Mouse (Mus musculus) liver, embryonic 13.5 days (tissue): ENCODE data around the gene St7. TPM values are rescaled to one million over a fixed set of nuclear protein-coding genes. Genes with fewer than 3 reads are reported as not detected.

Experiments
- ATAC-seq: fragments of 200-750 bp; cut with Nextera tagmentation; 2 replicates; pipeline ENCODE4 v1.8.0; 2017; ENCODE audit warnings: low read depth, mild to moderate bottlenecking, moderate number of reproducible peaks, moderate library complexity
- DNase-seq: peaks from one replicate; pipeline ENCODE4 v3.0.0; 2022
- H3K27ac ChIP-seq: fragments of 300-500 bp; sonication (generic); 2 replicates; pipeline ENCODE4 v1.5.1; 2015; ENCODE audit warnings: moderate library complexity, mild to moderate bottlenecking, inconsistent platforms
- H3K27me3 ChIP-seq: fragments of 300-500 bp; sonication (generic); 2 replicates; pipeline ENCODE4 v1.6.1; 2015; ENCODE audit warnings: mild to moderate bottlenecking, inconsistent platforms
- H3K36me3 ChIP-seq: fragments of 300-500 bp; sonication (generic); 2 replicates; pipeline ENCODE4 v1.6.1; 2015; ENCODE audit warnings: mild to moderate bottlenecking, inconsistent platforms
- H3K4me1 ChIP-seq: fragments of 300-500 bp; sonication (generic); replicated peaks from 2 replicates; pipeline ENCODE4 v1.6.1; 2015; ENCODE audit warnings: inconsistent platforms
- H3K4me2 ChIP-seq: fragments of 300-500 bp; sonication (generic); 2 replicates; pipeline ENCODE4 v1.6.1; 2015; ENCODE audit warnings: inconsistent platforms, mild to moderate bottlenecking, moderate library complexity
- H3K4me3 ChIP-seq: fragments of 300-500 bp; sonication (generic); replicated peaks from 2 replicates; pipeline ENCODE4 v1.5.1; 2015; ENCODE audit warnings: mild to moderate bottlenecking, inconsistent platforms
- H3K9ac ChIP-seq: fragments of 300-500 bp; sonication (generic); 2 replicates; pipeline ENCODE4 v1.6.1; 2015; ENCODE audit warnings: mild to moderate bottlenecking, inconsistent platforms
- H3K9me3 ChIP-seq: fragments of 300-500 bp; sonication (generic); replicated peaks from 2 replicates; pipeline ENCODE4 v1.6.1; 2016; ENCODE audit warnings: inconsistent platforms
- WGBS: fragments of 180-500 bp; shearing (Covaris S2); methylation state at CpG from one replicate; pipeline ENCODE4 v1.1.7; 2015; ENCODE audit not compliant: insufficient replicate concordance; 5-methylcytosine and 5-hydroxymethylcytosine counted together
- polyA plus RNA-seq: library from polyadenylated mRNA; unstranded; fragments of >200 nt; fragmentation: Nextera tagmentation; extraction: Ambion mirVana; gene quantifications from 2 replicates; pipeline ENCODE4 v1.2.1, GENCODE M21; 2015

St7 gene
- polyA plus RNA-seq, 1 experiment from 2014 or later, result 11.8 TPM

GRCm38 (mm10) chr6:17931835-17932234, 239.1 kb downstream of the St7 start:
- Histone ChIP-seq H3K4me2 (no peak overlapping the region), H3K27ac (no peak overlapping the region), H3K9ac (no peak overlapping the region), H3K27me3 (no peaks in the 10 kb centered on the region), H3K4me1 (no peaks in the 10 kb centered on the region), H3K4me3 (no peak overlapping the region), H3K9me3 (no peaks in the 10 kb centered on the region), H3K36me3 (peaks cover 4% of the 10 kb centered on the region; the same call in 1 of the 2 replicates)
- ATAC-seq, result no peak
- no peak for DNase-seq
- WGBS, result 65% methylated on average over 7 of the region's 7 CpGs

GRCm38 (mm10) chr6:17932806-17933205, 240.1 kb downstream of the St7 start:
- Histone ChIP-seq H3K27ac (no peak overlapping the region), H3K27me3 (no peaks in the 10 kb centered on the region), H3K36me3 (peaks cover 4% of the 10 kb centered on the region; the same call in 1 of the 2 replicates), H3K9ac (no peak overlapping the region), H3K9me3 (no peaks in the 10 kb centered on the region), H3K4me3 (no peak overlapping the region), H3K4me2 (no peak overlapping the region), H3K4me1 (peaks cover under 1% of the 10 kb centered on the region; the same call in 1 of the 2 replicates)
- 67% methylated on average over 8 of the region's 8 CpGs for WGBS
- no peak for DNase-seq
- ATAC-seq, result no peak

GRCm38 (mm10) chr6:17938631-17939346, 246.1 kb downstream of the St7 start:
- Histone ChIP-seq H3K36me3 (peaks cover 4% of the 10 kb centered on the region; the same call in 1 of the 2 replicates), H3K9me3 (no peaks in the 10 kb centered on the region), H3K4me3 (no peak overlapping the region), H3K27me3 (no peaks in the 10 kb centered on the region), H3K27ac (no peak overlapping the region), H3K9ac (no peak overlapping the region), H3K4me1 (peaks cover 21% of the 10 kb centered on the region), H3K4me2 (no peak overlapping the region)
- ATAC-seq, result peak; percentile 87
- DNase-seq, result peak; percentile 20
- WGBS, result 34% methylated on average over 11 of the region's 11 CpGs

- no peak for DNase-seq
- no peak for ATAC-seq
Observed at GRCm38 (mm10) chr6:17941916-17942315, 249.2 kb downstream of the St7 start.

GRCm38 (mm10) chr6:17942344-17942743, 249.6 kb downstream of the St7 start:
- H3K9me3 ChIP-seq, result no peaks in the 10 kb centered on the region
- H3K4me1 ChIP-seq, result peaks cover 24% of the 10 kb centered on the region
- ATAC-seq (no peak), DNase-seq (no peak)
- 43% methylated on average over 7 of the region's 7 CpGs for WGBS
- H3K4me2 ChIP-seq, result no peak overlapping the region
- H3K4me3 ChIP-seq, result no peak overlapping the region
- no peak overlapping the region for H3K9ac ChIP-seq
- no peak overlapping the region for H3K27ac ChIP-seq
- H3K27me3 ChIP-seq, result no peaks in the 10 kb centered on the region
- no peaks in the 10 kb centered on the region for H3K36me3 ChIP-seq

More at GRCm38 (mm10) chr6:17941916-17942315, 249.2 kb downstream of the St7 start:
- WGBS, result 56% methylated on average over 2 of the region's 2 CpGs
- Histone ChIP-seq H3K9ac (no peak overlapping the region), H3K36me3 (no peaks in the 10 kb centered on the region), H3K4me1 (peaks cover 21% of the 10 kb centered on the region), H3K4me3 (no peak overlapping the region), H3K27me3 (no peaks in the 10 kb centered on the region), H3K9me3 (no peaks in the 10 kb centered on the region), H3K4me2 (no peak overlapping the region), H3K27ac (no peak overlapping the region)

GRCm38 (mm10) chr6:17943877-17944617, 251.3 kb downstream of the St7 start:
- H3K4me3 ChIP-seq, result no peak overlapping the region
- WGBS, result 67% methylated on average over 9 of the region's 9 CpGs
- H3K9me3 ChIP-seq, result no peaks in the 10 kb centered on the region
- no peak overlapping the region for H3K27ac ChIP-seq
- no peak overlapping the region for H3K9ac ChIP-seq
- no peaks in the 10 kb centered on the region for H3K36me3 ChIP-seq
- ATAC-seq (no peak), DNase-seq (no peak)
- H3K4me2 ChIP-seq, result no peak overlapping the region
- peaks cover 18% of the 10 kb centered on the region for H3K4me1 ChIP-seq
- H3K27me3 ChIP-seq, result no peaks in the 10 kb centered on the region

GRCm38 (mm10) chr6:17946456-17946855, 253.7 kb downstream of the St7 start:
- no peaks in the 10 kb centered on the region for H3K27me3 ChIP-seq
- 29% methylated on average over 5 of the region's 5 CpGs for WGBS
- H3K9ac ChIP-seq, result no peak overlapping the region
- no peak overlapping the region for H3K4me3 ChIP-seq
- H3K36me3 ChIP-seq, result no peaks in the 10 kb centered on the region
- H3K4me1 ChIP-seq, result peaks cover 17% of the 10 kb centered on the region
- ATAC-seq (no peak), DNase-seq (no peak)
- H3K4me2 ChIP-seq, result no peak overlapping the region
- H3K9me3 ChIP-seq, result no peaks in the 10 kb centered on the region
- no peak overlapping the region for H3K27ac ChIP-seq

- H3K27me3 ChIP-seq, result no peaks in the 10 kb centered on the region
- peak; percentile 39; the same call in 1 of the 2 replicates for ATAC-seq
Observed at GRCm38 (mm10) chr6:17947130-17947831, 254.5 kb downstream of the St7 start.

GRCm38 (mm10) chr6:17949103-17949502, 256.4 kb downstream of the St7 start:
- H3K4me2 ChIP-seq, result no peak overlapping the region
- WGBS, result 63% methylated on average over 5 of the region's 5 CpGs
- no peak overlapping the region for H3K9ac ChIP-seq
- H3K4me1 ChIP-seq, result peaks cover 9% of the 10 kb centered on the region
- H3K27ac ChIP-seq, result no peak overlapping the region
- DNase-seq (no peak), ATAC-seq (no peak)
- H3K27me3 ChIP-seq, result no peaks in the 10 kb centered on the region
- H3K4me3 ChIP-seq, result no peak overlapping the region
- H3K36me3 ChIP-seq, result no peaks in the 10 kb centered on the region
- no peaks in the 10 kb centered on the region for H3K9me3 ChIP-seq

More at GRCm38 (mm10) chr6:17947130-17947831, 254.5 kb downstream of the St7 start:
- Histone ChIP-seq H3K9ac (no peak overlapping the region), H3K4me3 (no peak overlapping the region), H3K4me2 (no peak overlapping the region), H3K4me1 (peaks cover 13% of the 10 kb centered on the region), H3K27ac (no peak overlapping the region), H3K9me3 (no peaks in the 10 kb centered on the region), H3K36me3 (no peaks in the 10 kb centered on the region)
- WGBS, result 17% methylated on average over 11 of the region's 11 CpGs
- DNase-seq, result no peak

GRCm38 (mm10) chr6:17951779-17952178, 259.0 kb downstream of the St7 start:
- H3K27ac ChIP-seq, result no peak overlapping the region
- H3K4me3 ChIP-seq, result no peak overlapping the region
- H3K4me1 ChIP-seq, result peaks cover 9% of the 10 kb centered on the region
- no peaks in the 10 kb centered on the region for H3K27me3 ChIP-seq
- no peak overlapping the region for H3K9ac ChIP-seq
- H3K36me3 ChIP-seq, result no peaks in the 10 kb centered on the region
- WGBS, result 70% methylated on average over 8 of the region's 8 CpGs
- no peak for ATAC-seq
- no peaks in the 10 kb centered on the region for H3K9me3 ChIP-seq
- DNase-seq, result no peak
- H3K4me2 ChIP-seq, result no peak overlapping the region

GRCm38 (mm10) chr6:17963455-17963854, 270.7 kb downstream of the St7 start:
- Histone ChIP-seq H3K27ac (no peak overlapping the region), H3K9ac (no peak overlapping the region), H3K4me2 (no peak overlapping the region), H3K4me1 (no peaks in the 10 kb centered on the region), H3K36me3 (no peaks in the 10 kb centered on the region), H3K27me3 (no peaks in the 10 kb centered on the region), H3K4me3 (no peak overlapping the region), H3K9me3 (no peaks in the 10 kb centered on the region)
- ATAC-seq, result no peak
- no peak for DNase-seq
- 69% methylated on average over 3 of the region's 3 CpGs for WGBS
